Mouse (Mus musculus): ENCODE measurements at regions not wholly inside any gene's neighbourhood (a gene's known extent, or its start where the extent isn't known, plus 50 kb on each side); places are given as distances from the start of the nearest gene placed in this dataset.

DNA sequence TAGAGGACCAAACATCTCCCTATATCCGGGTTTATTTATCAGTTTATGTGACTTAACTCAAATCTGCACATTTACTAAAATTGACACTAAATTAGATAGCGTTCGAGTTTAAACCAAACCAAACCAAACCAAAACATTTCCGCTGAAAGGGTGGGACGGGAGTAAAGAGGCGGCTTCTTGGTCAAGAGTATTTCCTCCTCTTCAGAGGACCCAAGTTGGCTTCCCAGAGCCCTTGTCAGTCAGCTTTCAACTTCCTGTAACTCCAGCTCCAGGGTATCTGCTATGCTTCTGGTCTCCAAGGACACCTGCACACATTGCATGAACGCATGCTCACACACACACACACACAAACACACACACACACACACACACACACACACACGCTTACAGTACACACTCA lies 137.4 kb upstream of the Rap1b start:
- Histone ChIP-seq H3K4me1 (no peaks in the 10 kb centered on the region), H3K9ac (no peak overlapping the region), H3K4me2 (no peak overlapping the region), H3K36me3 (no peaks in the 10 kb centered on the region), H3K9me3 (replicated peaks) (no peaks in the 10 kb centered on the region), H3K4me3 (no peak overlapping the region), H3K27me3 (replicated peaks) (no peaks in the 10 kb centered on the region), H3K27ac (no peak overlapping the region)
- WGBS (ENCODE audit: insufficient replicate concordance) = 33% methylated on average over 8 of the region's 8 CpGs
- ATAC-seq = no peak

DNA sequence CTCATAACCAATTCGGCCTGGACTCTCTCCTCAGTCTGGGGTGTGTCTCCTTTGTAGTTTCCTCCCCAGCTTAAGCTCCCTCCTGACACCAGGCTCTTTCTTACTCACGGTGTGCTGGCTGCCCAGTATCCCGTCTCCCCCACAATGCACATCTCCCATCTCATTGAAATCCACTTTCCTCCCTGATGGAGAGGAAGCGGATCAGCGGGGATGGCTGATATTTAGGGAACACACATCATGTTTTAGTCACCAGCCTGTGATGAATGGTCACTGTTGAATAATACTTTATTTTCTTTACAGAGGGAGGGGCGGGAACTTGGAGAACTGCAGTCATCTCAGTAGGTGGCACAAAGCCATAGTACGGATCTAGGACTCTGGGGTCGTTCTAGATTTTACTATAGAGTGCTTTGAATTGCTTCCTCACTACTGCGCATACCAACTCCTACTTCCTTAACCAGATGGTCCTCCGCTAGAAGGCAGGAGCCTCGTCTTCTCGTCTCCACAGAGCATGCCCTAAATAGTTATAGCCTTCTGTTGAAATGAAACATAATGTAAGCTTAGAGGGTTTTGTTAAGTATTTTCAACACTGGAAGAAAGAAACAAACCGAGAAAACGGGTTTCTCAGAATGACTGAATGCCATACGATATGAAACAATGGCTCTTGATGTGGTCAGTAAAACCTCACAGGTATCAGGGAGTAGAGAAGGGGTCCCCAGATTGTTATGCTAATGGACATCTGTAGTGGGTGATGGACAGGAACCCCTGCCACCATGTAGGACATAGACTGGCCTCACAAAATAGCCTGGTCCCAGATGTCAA lies 139.2 kb upstream of the Rap1b start:
- Histone ChIP-seq H3K4me2 (no peak overlapping the region), H3K9me3 (replicated peaks) (no peaks in the 10 kb centered on the region), H3K4me3 (no peak overlapping the region), H3K4me1 (no peaks in the 10 kb centered on the region), H3K27ac (no peak overlapping the region), H3K27me3 (replicated peaks) (no peaks in the 10 kb centered on the region), H3K36me3 (no peaks in the 10 kb centered on the region), H3K9ac (no peak overlapping the region)
- no peak for ATAC-seq
- 74% methylated on average over 15 of the region's 15 CpGs for WGBS (ENCODE audit: insufficient replicate concordance)

DNA sequence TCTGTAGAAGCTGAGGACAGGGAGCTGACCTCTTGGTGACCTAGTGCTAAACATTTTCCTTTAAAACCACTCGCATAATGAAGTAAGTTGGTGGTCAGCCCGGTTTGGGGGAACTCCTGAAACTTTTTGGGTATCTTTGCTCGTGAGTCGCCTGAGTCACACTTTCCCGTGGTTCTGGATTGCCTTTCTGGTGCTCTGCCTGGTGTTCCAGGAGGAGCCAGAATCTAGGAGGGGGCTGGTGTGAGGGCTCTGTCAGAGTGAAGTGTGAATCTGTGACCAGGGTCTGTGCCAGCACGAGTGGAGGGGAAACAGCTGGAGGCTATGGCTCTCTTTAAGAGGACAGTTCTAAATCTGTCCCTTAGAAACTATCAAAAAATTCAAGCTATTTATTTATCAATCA lies 141.8 kb upstream of the Rap1b start:
- no peaks in the 10 kb centered on the region for H3K27me3 ChIP-seq (replicated peaks)
- ATAC-seq = no peak
- H3K4me1 ChIP-seq = no peaks in the 10 kb centered on the region
- no peak overlapping the region for H3K9ac ChIP-seq
- no peaks in the 10 kb centered on the region for H3K9me3 ChIP-seq (replicated peaks)
- H3K4me2 ChIP-seq = no peak overlapping the region
- no peak overlapping the region for H3K4me3 ChIP-seq
- 31% methylated on average over 6 of the region's 6 CpGs for WGBS (ENCODE audit: insufficient replicate concordance)
- no peaks in the 10 kb centered on the region for H3K36me3 ChIP-seq
- H3K27ac ChIP-seq = no peak overlapping the region

GRCm38 (mm10) chr10:117988076-117988475 lies 142.2 kb upstream of the Rap1b start:
- Histone ChIP-seq H3K4me3 (no peak overlapping the region), H3K4me2 (no peak overlapping the region), H3K4me1 (no peaks in the 10 kb centered on the region), H3K9me3 (replicated peaks) (no peaks in the 10 kb centered on the region), H3K27me3 (replicated peaks) (no peaks in the 10 kb centered on the region), H3K9ac (no peak overlapping the region), H3K36me3 (no peaks in the 10 kb centered on the region), H3K27ac (no peak overlapping the region)
- 21% methylated on average over 5 of the region's 5 CpGs for WGBS (ENCODE audit: insufficient replicate concordance)
- ATAC-seq = no peak

DNA sequence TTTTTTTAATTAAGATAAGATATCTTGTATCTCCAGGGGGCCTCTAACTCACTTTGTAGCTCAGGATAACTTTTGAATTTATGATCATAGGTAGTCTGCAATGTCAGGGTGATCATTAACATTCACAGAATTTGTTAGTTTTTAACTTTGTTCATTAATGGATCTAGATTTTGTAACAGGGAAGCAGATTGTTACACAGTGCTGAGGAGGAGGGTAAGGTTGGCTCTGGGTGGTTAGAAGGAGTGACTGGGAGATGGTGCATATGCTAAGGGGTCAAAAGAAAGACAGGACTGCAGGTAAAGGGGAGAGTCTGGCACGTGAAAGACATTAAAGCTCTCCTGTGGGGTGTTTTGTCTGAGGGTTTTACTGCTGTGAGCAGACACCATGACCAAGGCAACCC lies 145.3 kb upstream of the Rap1b start:
- no peaks in the 10 kb centered on the region for H3K4me1 ChIP-seq
- no peak overlapping the region for H3K9ac ChIP-seq
- 68% methylated on average over 1 of the region's 1 CpGs for WGBS (ENCODE audit: insufficient replicate concordance)
- H3K4me2 ChIP-seq = no peak overlapping the region
- no peaks in the 10 kb centered on the region for H3K27me3 ChIP-seq (replicated peaks)
- H3K9me3 ChIP-seq (replicated peaks) = no peaks in the 10 kb centered on the region
- no peak overlapping the region for H3K27ac ChIP-seq
- no peaks in the 10 kb centered on the region for H3K36me3 ChIP-seq
- no peak overlapping the region for H3K4me3 ChIP-seq
- no peak for ATAC-seq

DNA sequence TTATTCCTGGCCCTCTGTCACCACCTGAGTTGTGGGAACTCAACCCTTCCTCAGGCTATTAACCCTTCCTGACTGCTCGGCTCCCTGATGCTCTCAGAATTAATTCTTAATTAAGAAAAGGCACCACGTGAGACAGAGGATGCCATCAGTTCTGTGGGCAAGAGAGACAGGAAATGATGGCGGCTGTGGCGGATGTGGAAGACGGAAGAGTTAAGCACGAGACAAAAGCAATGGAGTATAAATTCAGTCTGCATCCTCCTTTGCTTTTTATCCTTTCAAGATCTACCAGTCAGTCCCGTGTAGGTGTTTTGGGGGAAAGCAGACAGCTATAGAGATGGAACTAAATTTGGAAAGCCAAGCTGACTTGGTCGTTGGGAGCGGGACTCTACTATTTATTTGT lies 146.5 kb upstream of the Rap1b start:
- no peak for ATAC-seq
- H3K27me3 ChIP-seq (replicated peaks) = no peaks in the 10 kb centered on the region
- WGBS (ENCODE audit: insufficient replicate concordance) = 63% methylated on average over 9 of the region's 9 CpGs

DNA sequence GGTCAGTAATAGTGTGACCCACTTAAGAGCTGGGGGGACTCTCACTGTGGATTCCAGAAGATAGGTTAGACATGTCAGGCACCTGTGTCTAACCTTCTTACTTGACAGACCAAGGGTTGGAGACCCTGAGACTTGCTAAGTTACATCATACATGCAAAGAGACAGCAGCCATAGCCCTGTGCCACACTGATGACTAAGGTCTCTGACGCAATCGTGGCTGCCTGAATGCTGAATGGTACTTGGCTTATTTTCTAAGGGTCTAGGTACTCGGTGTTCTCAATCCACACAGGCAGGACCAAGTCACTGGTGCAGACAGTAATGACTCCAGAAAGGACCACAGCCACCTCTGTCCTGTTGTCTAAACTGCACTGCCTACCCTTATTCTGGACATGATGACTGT lies 147.8 kb upstream of the Mdm1 start:
- H3K36me3 ChIP-seq = no peaks in the 10 kb centered on the region
- no peaks in the 10 kb centered on the region for H3K27me3 ChIP-seq (replicated peaks)
- H3K4me2 ChIP-seq = no peak overlapping the region
- no peak overlapping the region for H3K9ac ChIP-seq
- H3K4me1 ChIP-seq = no peaks in the 10 kb centered on the region
- H3K4me3 ChIP-seq = no peak overlapping the region
- no peaks in the 10 kb centered on the region for H3K9me3 ChIP-seq (replicated peaks)
- no peak overlapping the region for H3K27ac ChIP-seq
- WGBS (ENCODE audit: insufficient replicate concordance) = 59% methylated on average over 3 of the region's 3 CpGs
- no peak; the same call in 1 of the 2 replicates for ATAC-seq

More for the DNA sequence above, 146.5 kb upstream of the Rap1b start:
- Histone ChIP-seq H3K9ac (no peak overlapping the region), H3K9me3 (replicated peaks) (no peaks in the 10 kb centered on the region), H3K4me1 (no peaks in the 10 kb centered on the region), H3K4me3 (no peak overlapping the region), H3K36me3 (no peaks in the 10 kb centered on the region), H3K27ac (no peak overlapping the region), H3K4me2 (no peak overlapping the region)

DNA sequence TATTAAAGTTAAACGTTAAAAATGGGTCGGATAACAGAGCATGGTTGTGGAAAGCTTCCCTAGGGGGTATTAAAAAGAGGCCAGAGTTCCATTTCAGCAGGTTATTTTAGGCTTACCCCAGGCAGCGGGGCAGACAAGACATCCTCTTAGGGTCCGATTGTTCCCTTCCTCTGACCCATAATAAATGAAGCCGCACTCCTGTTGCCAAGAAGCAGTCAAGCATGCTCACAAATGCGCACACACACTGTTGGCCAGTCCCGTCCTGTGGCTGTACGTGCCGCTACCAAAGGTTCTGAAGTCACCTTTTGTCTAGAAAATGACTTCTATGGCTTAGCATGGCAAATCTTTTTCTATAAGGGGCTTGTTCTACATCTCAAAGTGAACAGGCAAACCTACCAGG lies 146.8 kb upstream of the Mdm1 start:
- H3K4me3 ChIP-seq = no peak overlapping the region
- no peak overlapping the region for H3K9ac ChIP-seq
- no peak overlapping the region for H3K4me2 ChIP-seq
- H3K36me3 ChIP-seq = no peaks in the 10 kb centered on the region
- H3K27ac ChIP-seq = no peak overlapping the region
- WGBS (ENCODE audit: insufficient replicate concordance) = 79% methylated on average over 9 of the region's 9 CpGs
- H3K4me1 ChIP-seq = no peaks in the 10 kb centered on the region
- no peaks in the 10 kb centered on the region for H3K27me3 ChIP-seq (replicated peaks)
- no peaks in the 10 kb centered on the region for H3K9me3 ChIP-seq (replicated peaks)
- no peak for ATAC-seq

DNA sequence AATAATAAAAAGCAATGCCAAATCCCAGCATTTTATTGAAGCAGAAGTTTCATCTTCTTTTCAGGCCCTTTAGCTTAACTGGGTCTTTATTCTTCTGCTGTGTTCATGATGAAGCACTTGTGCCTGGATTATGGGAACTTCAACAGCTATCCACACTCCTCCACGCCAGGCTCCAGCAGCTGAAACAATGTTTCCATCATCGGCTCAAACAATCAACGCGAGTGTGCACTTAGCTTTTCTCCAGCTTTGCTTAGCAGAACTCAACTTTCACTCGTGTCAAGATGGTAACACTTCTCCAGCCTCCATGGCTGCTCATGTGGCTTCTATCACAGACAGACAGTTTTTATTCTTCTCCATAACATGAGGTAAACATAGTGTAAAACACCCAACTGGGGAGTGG lies 143.8 kb upstream of the Mdm1 start:
- WGBS (ENCODE audit: insufficient replicate concordance) = 76% methylated on average over 5 of the region's 5 CpGs
- no peak overlapping the region for H3K27ac ChIP-seq

GRCm38 (mm10) chr10:118000591-118000990 lies 141.0 kb upstream of the Mdm1 start:
- WGBS (ENCODE audit: insufficient replicate concordance) = 58% methylated on average over 3 of the region's 3 CpGs

More for the DNA sequence above, 143.8 kb upstream of the Mdm1 start:
- Histone ChIP-seq H3K9me3 (replicated peaks) (no peaks in the 10 kb centered on the region), H3K36me3 (no peaks in the 10 kb centered on the region), H3K4me1 (peaks cover 8% of the 10 kb centered on the region; the same call in 1 of the 2 replicates), H3K4me3 (no peak overlapping the region), H3K4me2 (no peak overlapping the region), H3K27me3 (replicated peaks) (no peaks in the 10 kb centered on the region), H3K9ac (no peak overlapping the region)
- no peak for ATAC-seq

DNA sequence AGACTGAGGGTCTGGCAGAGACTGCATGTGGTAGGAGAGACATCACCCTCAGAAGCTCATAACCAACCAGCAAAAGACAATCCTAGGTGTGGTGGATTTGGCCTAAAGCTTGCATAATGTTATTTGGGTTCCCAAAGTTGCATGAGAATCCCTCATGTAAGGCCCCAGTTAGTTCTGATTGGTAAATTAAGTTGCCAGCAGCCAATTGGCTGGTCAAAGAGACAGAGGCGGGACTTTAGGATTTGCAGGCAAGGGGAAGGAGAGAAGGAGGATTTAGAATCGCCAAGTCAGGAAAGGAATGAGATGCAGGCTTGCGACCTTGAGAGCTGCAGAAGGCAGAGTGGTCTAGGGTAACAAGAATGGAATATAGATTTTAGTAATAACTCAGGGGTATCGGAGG lies 140.1 kb upstream of the Mdm1 start:
- H3K27ac ChIP-seq = no peak overlapping the region
- WGBS (ENCODE audit: insufficient replicate concordance) = 37% methylated on average over 4 of the region's 4 CpGs

More at GRCm38 (mm10) chr10:118000591-118000990, 141.0 kb upstream of the Mdm1 start:
- no peak overlapping the region for H3K4me3 ChIP-seq
- no peak overlapping the region for H3K27ac ChIP-seq
- no peak overlapping the region for H3K9ac ChIP-seq
- H3K4me2 ChIP-seq = no peak overlapping the region
- no peak for ATAC-seq
- no peaks in the 10 kb centered on the region for H3K36me3 ChIP-seq
- no peaks in the 10 kb centered on the region for H3K27me3 ChIP-seq (replicated peaks)
- H3K9me3 ChIP-seq (replicated peaks) = no peaks in the 10 kb centered on the region
- peaks cover 8% of the 10 kb centered on the region; the same call in 1 of the 2 replicates for H3K4me1 ChIP-seq

DNA sequence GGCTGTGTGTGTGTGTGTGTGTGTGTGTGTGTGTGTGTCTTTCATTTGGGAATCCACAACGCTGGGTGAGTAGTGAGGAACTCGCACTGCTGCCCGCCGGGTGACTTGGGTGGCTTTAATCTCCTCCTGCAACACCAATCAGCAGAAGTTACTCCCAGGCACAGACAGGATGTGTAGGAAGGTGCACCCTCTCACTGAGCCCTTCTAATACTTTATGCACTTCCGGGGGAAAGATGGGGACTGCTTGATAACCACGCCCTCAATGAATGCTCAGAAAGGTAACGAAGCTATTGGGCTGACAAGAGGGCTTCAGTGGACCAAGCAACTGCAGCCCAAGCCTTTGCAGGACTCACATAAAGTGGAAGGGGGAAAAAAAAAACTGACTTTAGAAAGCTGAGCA lies 139.6 kb upstream of the Mdm1 start:
- Histone ChIP-seq H3K9me3 (replicated peaks) (no peaks in the 10 kb centered on the region), H3K36me3 (no peaks in the 10 kb centered on the region), H3K27me3 (replicated peaks) (no peaks in the 10 kb centered on the region), H3K4me1 (peaks cover 11% of the 10 kb centered on the region; the same call in 1 of the 2 replicates), H3K27ac (no peak overlapping the region), H3K4me3 (no peak overlapping the region), H3K9ac (no peak overlapping the region), H3K4me2 (peak overlapping the region; percentile 39)
- ATAC-seq = no peak
- 22% methylated on average over 7 of the region's 7 CpGs for WGBS (ENCODE audit: insufficient replicate concordance)

More for the DNA sequence above, 140.1 kb upstream of the Mdm1 start:
- no peak overlapping the region for H3K9ac ChIP-seq
- H3K36me3 ChIP-seq = no peaks in the 10 kb centered on the region
- no peak overlapping the region for H3K4me3 ChIP-seq
- H3K27me3 ChIP-seq (replicated peaks) = no peaks in the 10 kb centered on the region
- H3K9me3 ChIP-seq (replicated peaks) = no peaks in the 10 kb centered on the region
- H3K4me1 ChIP-seq = peaks cover 8% of the 10 kb centered on the region; the same call in 1 of the 2 replicates
- H3K4me2 ChIP-seq = peak overlapping the region; percentile 39
- no peak for ATAC-seq

DNA sequence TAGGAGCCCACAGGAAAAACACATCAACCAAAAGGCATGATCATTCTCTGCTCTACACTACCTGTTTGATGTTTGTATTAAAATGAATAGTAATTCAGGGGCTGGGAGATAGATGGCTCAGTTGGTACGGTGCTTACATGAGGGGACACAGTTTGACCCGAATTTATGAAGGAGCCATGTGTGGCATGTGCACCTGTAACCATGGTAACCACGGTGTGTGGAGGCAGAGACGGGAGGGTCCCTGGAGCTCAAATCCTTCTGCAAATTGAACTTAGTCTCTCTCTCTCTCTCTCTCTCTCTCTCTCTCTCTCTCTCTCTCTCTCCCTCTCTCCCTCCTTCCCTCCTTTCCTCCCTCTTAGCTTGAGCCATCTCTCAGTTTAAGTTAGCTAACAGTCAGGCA lies 139.1 kb upstream of the Mdm1 start:
- Histone ChIP-seq H3K36me3 (no peaks in the 10 kb centered on the region), H3K27ac (no peak overlapping the region), H3K4me2 (no peak overlapping the region), H3K9ac (no peak overlapping the region), H3K9me3 (replicated peaks) (no peaks in the 10 kb centered on the region), H3K4me1 (peaks cover 13% of the 10 kb centered on the region; the same call in 1 of the 2 replicates), H3K4me3 (no peak overlapping the region), H3K27me3 (replicated peaks) (no peaks in the 10 kb centered on the region)
- no peak for ATAC-seq
- WGBS (ENCODE audit: insufficient replicate concordance) = 71% methylated on average over 4 of the region's 4 CpGs

All from liver, embryonic 12.5 days (tissue).